Mouse (Mus musculus) lung, adult 2 months (tissue): Measurements from ENCODE around the gene Sult6b2.

Experiments used
- CTCF ChIP-seq: fragments of 200-500 bp; IDR thresholded peaks from 2 replicates; pipeline ENCODE4 v1.5.1; 2011; ENCODE audit warnings: mild to moderate bottlenecking, low read length, control low read depth; ENCODE audit not compliant: insufficient read depth
- POLR2A ChIP-seq: fragments of 200-500 bp; IDR thresholded peaks from 2 replicates; pipeline ENCODE4 v1.6.1; 2011; ENCODE audit warnings: low read depth, mild to moderate bottlenecking, control low read depth, low read length, borderline replicate concordance; ENCODE audit errors: extremely low read depth

DNA sequence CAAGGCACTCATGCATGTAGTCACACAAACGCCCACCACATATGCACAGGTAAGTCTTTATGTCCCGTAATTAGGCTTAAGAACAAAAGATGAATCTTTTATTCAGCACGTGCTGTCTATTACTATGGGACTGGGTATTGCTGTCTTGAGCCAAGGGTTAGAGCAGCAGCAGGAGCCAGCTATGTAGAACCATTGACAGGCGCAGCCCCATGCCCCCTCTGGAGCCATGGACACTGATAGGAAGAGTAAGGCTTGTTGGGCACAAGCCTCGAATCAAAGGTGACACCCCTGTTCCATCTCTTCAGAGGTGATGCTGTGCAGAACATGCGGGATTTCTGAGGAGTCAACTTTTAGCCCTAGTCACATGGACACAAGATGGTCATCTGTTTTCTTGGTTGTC, 45.7 kb downstream of the Sult6b2 start:
- TF ChIP-seq CTCF (no peak), POLR2A (no peak)
